Mouse (Mus musculus): ENCODE results near the gene Med8.
A peak's percentile ranks its signal among the peaks of the same experiment; 100 is the strongest.

The Med8 gene

DNA sequence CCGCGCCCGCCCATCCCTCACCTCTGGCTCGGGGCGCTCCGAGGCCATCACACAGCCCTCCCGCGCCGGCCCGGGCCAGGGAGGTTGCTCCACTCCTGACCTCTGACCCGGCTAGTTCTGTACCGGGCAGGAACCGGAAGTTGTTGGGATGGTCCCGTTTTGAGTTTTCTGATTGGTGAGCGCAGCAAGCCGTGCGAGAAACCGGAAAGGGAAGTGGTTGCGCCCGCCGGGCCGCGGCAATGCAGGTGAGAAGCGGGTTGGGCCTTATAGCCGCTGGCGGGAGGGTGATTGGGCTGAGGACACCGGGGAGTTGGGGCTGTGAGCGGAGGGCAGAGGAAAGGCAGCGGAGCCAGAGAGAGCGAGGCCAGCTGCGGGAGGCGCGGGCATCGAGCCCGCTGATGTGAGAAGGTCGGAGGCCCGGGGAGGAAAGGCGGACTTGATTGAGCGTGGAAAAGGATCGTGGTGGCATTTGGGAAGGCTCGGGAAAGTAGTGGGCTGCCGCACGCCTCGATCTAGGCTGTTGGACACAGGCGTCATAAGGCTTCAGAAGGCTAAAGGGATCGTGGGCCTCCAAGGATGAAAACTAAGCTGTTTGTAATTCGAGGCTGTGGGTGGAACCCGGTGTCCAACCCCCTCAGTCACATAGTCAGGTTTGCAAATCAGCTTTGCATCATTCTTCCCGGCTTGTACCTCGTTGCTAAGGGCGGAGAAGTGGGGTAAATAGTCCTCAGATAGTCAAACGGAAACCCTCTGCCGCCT lies at the start of gene Med8, which contains the start of gene Szt2:
Gene Med8 (plus strand): TSS at position 196 of the 759 bp plus-strand sequence.
Gene Szt2 (minus strand): TSS at position 132 of the 759 bp plus-strand sequence.
- DNase-seq: peak; percentile 81

DNA sequence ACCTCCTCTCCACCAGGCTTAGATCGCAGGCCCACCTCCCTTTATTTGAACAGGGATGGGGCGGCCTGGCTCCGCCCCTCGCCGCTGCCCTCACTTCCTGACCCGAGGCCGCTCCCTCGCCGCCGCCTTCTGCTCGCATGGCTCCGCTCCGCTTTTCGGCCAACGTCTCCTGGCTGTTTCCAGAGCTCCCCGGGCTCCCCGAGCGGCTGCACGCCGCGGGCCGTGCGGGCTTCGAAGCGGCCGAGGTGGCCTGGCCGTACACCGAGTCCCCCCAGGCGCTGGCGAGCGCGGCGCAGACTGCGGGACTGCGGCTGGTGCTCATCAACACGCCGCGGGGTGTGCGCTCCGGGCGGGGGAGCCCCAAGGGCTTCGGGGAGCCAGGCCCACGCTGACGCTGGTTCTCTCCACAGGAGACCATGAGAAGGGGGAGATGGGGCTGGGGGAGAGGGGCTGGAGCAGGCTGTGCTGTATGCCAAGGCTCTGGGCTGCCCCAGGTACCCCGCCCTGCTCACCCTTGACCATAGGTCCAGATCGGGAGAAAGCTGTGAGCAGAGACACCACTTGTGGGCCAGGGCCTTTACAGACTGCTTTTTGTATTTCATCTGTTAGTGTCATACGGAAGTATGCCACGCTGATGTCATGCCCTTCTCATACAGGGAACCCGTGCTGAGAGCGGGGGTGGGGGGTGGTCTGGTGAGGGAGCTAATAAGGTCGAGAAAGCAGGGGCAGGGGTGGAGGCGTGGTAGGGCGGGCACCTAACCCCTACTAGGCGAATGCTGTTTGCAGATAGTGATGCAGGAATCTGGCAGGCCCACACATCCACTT lies 49.0 kb upstream of the Med8 start:
- peak; percentile 73 for DNase-seq

DNA sequence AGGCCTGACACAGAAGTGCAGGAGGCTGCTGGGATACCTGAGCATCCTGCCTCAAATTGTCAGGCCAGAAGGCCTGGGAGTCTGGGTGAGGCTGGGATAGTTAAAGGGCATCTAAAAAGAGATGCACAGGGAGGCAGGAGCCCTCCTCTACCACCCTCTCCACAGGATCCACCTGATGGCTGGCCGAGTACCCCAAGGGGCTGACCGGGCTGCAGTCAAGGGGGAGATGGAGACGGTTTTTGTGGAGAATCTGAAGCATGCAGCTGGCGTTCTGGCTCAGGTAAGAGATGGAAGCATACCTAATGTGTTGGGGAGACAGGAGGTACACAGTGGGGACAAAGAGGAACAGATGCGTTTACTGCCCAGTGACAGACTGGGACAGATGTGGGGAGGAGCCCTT lies 47.7 kb upstream of the Med8 start:
- DNase-seq: no peak

DNA sequence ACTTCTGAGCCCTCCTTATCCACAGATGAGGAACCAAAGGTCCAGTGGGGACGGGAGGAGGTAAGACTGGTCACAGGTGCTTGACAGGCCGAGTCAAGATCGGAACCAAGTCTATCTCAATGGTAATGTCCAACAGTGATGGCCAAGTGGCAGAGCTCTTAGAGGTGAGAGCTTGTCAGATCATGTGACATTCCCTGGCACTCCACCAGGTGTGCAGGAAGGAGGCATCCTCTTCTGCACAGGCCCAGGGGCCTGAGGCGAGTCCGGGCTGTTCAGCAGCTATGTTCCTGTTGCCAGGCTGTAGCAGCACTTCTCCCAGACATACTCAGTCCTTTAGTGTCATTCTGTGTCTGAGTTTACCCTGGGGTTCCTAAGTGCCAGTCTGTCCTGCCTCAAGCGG lies 46.3 kb upstream of the Med8 start:
- DNase-seq: no peak

DNA sequence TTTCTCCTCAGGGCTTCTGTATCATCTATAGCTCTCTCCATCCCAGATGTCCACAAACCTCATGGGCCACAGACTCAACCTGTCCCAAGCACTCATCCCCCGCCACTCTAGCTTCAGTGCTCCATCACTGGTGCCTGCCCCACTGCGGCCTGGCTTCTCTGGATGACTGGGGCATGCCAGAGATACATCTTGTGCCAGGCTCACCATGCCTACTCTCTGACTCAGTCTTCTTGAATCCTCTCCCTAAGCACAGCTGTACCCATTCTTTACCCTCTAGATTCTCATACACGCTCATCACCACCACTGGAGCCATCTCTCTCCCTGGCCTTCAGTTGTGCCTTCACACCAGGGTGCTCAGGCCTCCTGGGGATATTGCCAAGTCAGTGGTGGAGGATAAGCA lies 45.2 kb upstream of the Med8 start:
- DNase-seq: no peak

DNA sequence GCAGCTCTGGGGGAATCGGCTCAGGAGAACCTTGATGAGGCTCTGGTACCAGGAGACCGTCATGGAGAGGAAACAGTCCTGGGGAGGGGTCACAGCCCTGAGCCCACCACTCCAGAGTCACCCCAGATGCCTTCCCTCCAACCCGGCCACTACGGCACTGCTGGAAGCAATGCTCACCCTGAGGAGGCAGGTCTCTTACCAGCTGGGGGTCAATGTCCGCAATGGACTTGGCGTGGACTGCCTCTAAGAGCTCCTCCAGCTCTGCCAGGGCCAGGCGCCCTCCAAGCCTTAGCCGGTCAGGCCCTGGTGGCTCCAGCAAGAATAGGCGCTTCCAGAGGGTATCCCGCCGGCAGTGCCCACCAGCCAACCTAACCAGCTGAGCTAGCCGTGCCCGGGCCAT lies 44.5 kb upstream of the Med8 start:
- DNase-seq: no peak

DNA sequence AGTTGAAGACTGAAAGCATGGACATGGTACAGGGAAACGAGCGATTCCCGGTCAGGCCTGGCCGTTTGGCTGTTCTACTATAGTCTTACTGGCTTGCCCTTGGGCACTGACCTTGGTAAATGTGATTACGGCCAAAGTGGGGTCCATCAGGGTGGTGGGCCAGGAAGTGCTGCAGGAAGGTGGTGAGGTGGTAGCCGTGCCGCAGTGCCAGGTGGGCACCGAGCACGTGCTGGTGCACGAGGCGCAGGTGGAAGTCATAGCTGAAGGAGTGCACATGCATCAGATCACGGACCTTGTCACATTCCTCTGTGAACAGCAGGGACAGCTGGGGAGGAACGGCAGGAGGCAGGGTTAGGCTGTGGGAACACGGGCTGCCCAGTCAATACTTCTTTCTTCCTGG lies 43.1 kb upstream of the Med8 start:
- DNase-seq: no peak

DNA sequence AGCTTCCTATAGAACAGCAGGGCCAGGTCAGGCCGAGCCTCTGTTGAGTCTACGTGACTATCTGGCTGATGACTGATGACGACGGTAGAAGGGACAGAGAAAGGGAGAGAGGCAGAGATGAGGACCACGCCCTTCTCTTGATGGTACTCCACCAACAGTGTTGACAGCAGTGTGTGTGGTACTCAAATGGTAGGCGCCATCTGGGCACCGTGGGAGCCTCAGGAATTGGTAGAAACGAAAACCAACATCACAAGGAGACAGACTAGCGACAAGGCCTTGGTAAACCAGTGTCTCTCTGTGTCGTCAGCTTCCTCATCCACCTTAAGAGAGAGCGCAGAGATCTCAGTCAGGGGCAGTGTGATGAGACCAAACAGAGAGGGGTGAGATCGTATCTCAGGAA lies 41.6 kb upstream of the Med8 start:
- DNase-seq: no peak

DNA sequence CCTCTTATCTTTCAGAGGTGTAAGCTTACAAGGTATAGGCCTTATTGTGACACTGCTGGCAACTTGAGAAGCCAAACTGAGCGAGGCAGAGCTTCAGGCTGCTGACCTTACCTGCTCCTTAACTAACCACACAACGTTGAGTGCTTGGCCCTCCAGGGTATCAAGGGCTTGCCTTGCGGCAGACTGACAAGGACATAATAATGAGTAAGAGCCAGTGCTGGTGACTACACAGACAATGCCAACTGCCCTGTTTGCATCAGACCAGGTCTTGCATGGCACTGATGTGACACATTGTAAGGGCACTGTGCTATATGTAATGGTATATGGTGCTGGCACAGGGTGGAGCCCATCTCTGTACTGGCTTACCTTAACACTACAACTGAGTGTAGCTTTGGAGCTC lies 40.5 kb upstream of the Med8 start:
- DNase-seq: no peak

DNA sequence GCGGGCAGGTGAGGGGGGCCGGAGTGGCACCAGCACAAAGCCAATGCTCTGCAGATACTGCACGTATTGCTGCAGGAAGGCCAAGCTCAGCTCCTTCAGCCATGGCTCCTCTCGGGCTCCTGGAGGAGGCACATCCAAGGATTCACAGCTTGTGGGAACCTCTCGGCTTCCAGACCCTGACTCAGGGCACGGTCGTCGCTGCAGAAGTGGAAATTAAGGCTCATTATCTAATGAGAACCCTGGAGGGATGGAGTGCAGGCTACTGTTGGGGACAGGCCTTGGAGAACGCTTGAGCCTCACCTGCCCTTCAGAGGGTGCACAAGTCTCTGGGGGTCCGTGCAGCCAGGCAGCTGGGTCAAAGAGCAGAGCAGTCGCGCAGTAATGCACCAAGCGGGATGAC lies 37.3 kb upstream of the Med8 start:
- DNase-seq: no peak

DNA sequence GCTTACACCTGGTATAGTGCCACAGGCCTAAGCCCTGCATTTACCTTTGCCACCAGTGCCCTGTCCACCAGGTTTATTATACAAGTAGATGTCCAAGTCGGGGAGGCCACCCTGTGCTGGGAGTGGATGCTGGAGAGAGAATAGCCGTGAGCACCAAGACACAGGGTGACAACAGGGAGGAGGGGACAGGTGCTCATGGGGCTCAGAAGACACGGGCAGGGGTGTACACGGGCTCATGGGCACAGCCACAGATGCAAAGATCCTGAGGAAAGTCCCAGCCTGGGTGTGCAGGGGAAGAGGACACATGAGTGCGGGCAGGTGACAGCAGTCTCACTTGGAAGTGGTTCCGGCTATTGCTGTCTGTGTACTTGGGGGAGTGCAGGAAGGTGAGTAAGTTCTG lies 33.1 kb upstream of the Med8 start:
- DNase-seq: no peak

DNA sequence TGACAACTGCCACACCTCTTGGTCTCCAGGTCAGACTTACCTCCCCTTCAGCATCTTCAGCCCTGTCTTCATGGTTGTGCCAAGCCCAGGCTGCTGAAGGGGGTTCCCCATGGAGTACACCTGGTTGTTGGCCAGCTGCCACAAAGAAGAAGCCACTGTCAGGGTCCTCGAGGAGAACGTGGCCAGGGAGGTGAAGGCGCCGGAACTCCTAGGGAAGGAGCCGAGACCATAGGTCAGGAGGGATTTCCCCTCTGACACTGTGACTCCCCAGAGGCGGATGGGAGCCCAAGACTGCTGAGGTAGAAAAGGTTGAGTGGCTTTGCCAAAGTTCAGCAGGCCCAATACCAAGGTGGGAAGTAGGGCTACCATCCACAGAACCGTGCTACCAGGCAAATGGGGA lies 25.9 kb upstream of the Med8 start:
- no peak for DNase-seq

DNA sequence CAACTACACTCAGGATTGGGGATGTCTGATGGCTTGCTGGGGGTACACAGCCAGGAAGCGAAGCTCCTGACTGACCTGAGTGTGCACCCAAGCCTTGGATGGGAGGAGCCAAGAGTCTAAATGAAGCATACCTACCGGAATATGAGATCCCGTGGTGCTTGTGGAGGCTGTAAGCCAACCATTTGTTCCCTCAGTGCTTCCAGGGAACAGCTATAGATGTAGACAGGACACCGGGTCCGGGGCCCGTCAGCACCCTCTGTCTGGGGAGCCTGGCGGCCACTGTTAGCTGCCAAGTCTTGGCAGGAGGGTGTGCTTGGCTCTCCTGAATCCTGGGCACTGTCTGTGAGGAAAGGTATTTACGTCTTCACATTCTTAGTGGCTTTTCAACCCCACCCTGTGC lies 21.8 kb upstream of the Med8 start:
- DNase-seq: no peak

DNA sequence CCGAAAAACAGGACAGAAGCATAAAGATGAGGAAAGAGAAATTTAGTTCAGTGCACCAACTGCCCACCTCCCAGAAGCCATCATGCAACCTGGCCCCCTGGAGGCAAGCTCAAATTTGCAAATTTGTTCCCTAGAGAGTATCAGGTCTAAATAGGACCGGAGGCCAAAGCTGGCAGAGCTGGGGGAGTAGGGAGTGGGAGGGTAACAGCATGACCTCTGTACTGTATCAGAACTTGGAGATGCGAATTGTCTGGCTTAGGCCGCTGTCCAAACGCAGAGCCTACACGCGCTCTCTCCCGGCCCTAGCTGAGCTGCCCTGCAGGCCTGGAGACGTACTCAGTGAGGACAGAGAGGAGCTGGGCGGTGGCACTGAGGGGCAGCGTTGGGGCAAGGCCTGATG lies 19.0 kb upstream of the Med8 start:
- no peak for DNase-seq

DNA sequence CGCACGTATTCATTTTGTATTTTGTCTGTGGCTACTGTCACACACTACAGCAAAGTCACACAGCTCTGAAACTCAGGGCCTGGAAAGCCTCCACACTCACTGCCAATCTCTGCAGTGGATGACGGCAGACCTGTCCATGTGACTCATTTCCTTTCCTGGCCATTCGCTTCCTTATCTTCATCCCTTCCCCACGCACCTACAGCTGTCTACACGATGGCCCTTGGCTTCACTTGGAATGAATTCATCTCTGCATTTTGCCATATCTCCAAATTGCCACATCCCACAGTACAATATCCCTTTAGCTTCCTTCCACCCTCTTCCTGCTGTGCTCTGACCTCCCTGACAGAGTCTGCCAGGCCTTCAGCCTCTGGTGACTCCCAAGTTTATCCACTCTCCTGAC lies 14.6 kb upstream of the Med8 start:
- DNase-seq: no peak

DNA sequence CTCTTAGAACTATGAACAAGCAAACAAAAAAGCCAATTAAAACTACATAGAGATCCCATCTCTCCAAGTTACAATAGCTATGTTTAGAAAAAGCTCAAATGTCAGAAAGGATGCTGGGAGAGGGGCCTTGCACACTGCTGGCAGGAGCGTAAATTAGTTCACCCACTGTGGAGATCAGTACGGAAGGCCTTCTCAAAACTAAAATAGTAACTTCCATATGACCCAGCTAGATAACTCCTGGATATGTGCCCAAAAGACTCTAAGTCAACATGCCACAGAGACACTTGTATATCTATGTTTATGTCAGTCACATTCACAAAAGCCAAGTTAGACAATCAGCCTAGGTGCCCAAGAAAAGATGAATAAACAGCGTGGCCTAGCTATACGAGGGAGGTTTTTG lies 13.8 kb upstream of the Med8 start:
- no peak for DNase-seq

DNA sequence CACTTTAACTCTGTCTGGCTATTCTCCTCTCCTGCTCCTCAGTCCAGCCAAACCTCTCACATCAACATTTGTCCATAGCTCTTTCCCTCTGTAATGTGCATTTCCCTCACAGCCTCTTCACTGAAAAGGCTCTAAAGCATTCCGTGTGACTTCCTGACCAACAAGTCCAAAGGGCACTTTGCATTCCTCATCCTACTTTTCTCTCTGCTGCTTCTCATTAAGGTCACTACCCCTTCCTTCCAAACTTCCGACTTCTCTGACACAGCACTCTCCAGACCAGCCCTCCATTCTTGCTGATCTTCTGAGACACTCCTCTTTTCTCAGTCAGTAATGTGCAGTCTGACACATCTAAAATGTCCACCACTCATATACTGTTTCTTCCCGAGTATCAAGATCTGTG lies 12.7 kb upstream of the Med8 start:
- no peak for DNase-seq

DNA sequence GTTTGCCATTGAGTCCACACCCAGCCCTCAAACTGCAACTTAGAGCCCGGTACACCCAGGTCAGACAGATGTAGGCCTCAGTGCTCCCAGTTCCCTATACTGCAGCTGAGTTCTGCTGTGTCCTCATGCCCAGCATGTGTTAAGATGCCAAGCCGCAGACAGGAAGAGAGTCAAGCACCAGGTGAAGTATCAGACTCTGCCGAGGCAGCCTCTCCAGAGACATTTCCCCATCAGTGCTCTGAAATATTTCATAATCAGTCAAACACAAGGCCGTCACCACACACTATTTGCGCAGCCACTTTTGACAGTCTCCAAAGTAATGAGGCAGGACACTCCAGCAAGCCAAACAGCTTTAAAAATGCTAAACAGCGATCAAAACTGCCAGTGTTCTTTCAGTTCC lies 10.7 kb upstream of the Med8 start:
- DNase-seq: no peak

DNA sequence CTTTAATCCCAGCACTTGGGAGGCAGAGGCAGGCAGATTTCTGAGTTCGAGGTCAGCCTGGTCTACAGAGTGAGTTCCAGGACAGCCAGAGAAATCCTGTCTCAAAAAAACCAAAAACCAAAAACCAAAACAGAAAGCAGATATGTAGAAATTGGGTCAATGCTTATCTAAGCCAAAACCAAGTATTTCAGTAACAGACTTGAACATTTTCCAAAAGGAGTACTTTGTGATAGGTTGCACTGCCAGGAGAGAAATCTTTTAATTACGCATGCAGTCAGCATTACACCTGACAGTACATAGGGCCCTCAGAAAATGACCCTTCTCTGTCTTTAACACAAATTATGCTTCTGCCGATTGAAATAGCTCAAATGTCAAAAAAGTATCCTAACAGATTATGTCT lies 7.7 kb upstream of the Med8 start:
- no peak for DNase-seq

DNA sequence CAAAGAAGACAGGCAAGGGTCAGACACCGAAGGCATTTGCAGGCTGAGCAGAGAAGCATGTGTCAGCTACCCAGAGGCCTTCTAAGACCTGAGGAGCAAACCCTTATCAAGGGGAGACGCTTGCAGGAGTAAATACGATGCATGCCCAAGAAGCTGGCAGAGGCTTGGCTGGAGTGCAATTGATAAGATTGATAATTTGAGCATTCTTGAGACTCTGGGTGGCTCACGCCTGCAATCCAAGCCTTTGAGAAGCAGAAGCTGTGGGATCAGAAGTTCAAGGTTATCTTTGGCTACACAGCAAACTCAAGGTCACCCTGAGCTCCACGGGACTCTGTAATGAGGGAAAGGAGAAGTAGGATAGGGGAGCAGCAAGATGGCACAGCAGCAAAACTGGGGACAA lies 7.2 kb upstream of the Med8 start:
- no peak for DNase-seq

DNA sequence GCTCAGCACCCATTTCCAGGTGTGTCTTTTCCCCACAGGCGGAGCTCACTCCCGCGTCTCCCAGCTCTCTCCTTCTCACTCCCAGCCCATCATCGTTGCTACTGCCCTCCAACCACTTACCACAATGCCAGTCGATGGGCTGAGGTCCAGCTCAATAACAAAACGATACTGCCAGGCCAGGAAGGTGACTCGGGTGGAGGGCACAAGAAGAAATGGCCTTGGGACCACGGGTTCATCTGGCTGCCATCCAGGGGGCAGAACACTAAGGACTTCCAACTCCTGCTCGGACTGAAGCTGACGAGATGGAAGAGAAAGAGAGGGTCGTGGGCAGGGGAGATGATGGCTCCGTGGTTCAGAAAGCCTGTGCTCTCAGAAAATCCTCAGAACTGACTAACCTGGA lies 6.4 kb upstream of the Med8 start:
- DNase-seq: no peak

DNA sequence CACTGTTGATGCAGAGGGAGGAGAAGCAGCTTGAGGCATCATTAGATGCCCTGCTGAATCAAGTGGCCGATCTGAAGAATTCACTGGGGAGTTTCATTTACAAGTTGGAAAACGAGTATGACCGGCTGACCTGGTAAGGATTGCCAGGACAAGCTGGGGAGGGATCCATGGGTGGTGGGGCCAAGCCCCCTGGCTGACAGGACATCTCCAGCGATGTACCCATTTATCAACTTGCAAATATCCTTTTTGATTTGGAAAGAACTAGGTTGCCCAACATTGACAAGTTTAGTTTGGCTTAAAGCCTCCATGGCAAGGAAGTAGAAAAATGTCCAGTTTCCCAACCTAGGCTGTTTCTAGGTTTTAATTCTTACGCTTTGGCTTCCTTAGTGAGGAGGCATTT lies 1.7 kb downstream of the Med8 start:
- DNase-seq: no peak

DNA sequence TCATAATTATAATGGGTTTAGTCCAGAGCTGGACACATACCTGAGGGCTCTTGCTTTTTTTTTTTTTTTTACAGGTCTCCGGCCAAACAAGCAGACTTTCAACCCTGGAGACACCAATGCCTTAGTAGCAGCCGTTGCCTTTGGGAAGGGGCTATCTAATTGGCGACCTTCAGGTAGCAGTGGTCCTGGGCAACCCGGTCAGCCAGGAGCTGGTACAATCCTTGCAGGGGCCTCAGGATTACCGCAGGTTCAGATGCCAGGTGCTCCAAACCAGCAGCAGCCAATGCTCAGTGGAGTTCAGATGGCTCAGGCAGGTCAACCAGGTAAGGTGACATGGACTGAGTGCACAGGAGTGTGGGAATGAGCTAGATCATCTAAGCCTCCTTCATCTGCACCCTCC lies 4.4 kb downstream of the Med8 start:
- peak; percentile 28 for DNase-seq

DNA sequence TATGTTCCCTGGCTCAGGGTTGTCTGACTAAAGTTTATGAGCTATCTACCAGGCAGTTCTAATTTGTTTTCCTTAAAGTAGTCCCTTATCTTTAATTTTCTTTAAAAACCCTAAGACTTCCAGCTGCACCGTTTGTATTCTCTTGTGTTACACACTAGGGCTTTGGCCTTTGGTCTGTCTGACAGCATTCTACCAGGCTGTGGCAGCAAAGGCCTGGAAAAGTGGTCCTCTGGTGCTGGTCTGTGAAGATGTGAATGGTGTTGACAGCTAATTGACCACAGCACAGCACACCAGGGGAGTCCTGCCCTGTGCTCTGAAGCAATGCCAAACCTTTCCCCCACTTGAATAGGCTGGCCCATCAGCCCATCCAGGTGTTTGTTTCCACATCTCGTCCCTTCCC lies 6.6 kb downstream of the Med8 start:
- DNase-seq: no peak

DNA sequence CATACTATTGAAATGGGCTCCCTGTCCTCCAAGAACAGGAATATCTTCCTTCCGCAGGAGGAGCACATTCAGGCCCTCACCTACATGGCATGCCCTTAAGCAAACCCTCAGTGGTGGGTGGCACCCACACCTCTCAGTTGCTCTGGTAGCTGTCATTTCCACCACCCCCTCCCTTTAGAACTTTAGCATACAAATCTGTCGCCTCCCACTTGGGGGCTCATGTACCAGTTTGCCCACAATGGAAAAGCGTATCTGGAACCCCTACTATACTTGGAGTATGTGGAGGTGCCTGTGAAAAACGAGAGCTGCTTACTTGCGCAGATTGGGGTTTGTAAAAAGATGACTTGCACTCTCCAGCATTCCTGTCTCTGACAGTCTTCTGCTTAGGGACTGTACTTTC lies 7.2 kb downstream of the Med8 start:
- DNase-seq: no peak
